Mouse (Mus musculus) kidney, postnatal 0 days (tissue): ENCODE measurements around the gene Znrd1as. TPM values are rescaled to one million over a fixed set of nuclear protein-coding genes. Genes with fewer than 3 reads are reported as not detected.

Experiments used
- ATAC-seq: fragments of 200-750 bp; cut with Nextera tagmentation; replicated peaks from 2 replicates; pipeline ENCODE4 v1.8.0; 2017; ENCODE audit warnings: low read depth, moderate number of reproducible peaks, moderate TSS enrichment, moderate library complexity; ENCODE audit not compliant: low FRiP score
- DNase-seq: peaks from one replicate; pipeline ENCODE4 v3.0.0-alpha.2; 2016; ENCODE audit warnings: low spot score
- H3K27ac ChIP-seq: fragments of 300-500 bp; sonication (generic); 2 replicates; pipeline ENCODE4 v1.5.1; 2014; ENCODE audit warnings: mild to moderate bottlenecking
- H3K27me3 ChIP-seq: fragments of 300-500 bp; sonication (generic); 2 replicates; pipeline ENCODE4 v1.6.1; 2014; ENCODE audit warnings: low read length, mixed read lengths; ENCODE audit not compliant: insufficient read depth
- H3K36me3 ChIP-seq: fragments of 300-500 bp; sonication (generic); 2 replicates; pipeline ENCODE4 v1.6.1; 2014; ENCODE audit warnings: low read length, mixed read lengths; ENCODE audit not compliant: insufficient read depth
- H3K4me1 ChIP-seq: fragments of 300-500 bp; sonication (generic); replicated peaks from 2 replicates; pipeline ENCODE4 v1.6.1; 2014; ENCODE audit warnings: antibody characterized with exemption, low read length, mixed read lengths; ENCODE audit not compliant: insufficient read depth
- H3K4me2 ChIP-seq: fragments of 300-500 bp; sonication (generic); 2 replicates; pipeline ENCODE4 v1.6.1; 2014; ENCODE audit warnings: mild to moderate bottlenecking, low read length, moderate library complexity, mixed read lengths
- H3K4me3 ChIP-seq: fragments of 300-500 bp; sonication (generic); replicated peaks from 2 replicates; pipeline ENCODE4 v1.5.1; 2014; ENCODE audit warnings: low read depth, low read length
- H3K9ac ChIP-seq: fragments of 300-500 bp; sonication (generic); 2 replicates; pipeline ENCODE4 v1.6.1; 2014; ENCODE audit warnings: low read depth, low read length
- H3K9me3 ChIP-seq: fragments of 300-500 bp; sonication (generic); replicated peaks from 2 replicates; pipeline ENCODE4 v1.6.1; 2016; ENCODE audit warnings: low read length, inconsistent platforms, mixed read lengths
- CTCF ChIP-seq: IDR thresholded peaks from 2 replicates; pipeline ENCODE4 v1.5.1; 2016; ENCODE audit warnings: antibody characterized with exemption, low read depth, mild to moderate bottlenecking, moderate library complexity
- WGBS: fragments of 180-500 bp; shearing (Covaris S2); extraction: QIAGEN DNeasy Blood & Tissue Kit; methylation state at CpG from one replicate; pipeline ENCODE4 v1.1.7; 2014; 5-methylcytosine and 5-hydroxymethylcytosine counted together
- polyA plus RNA-seq: library from polyadenylated mRNA; unstranded; fragments of >200 nt; fragmentation: Nextera tagmentation; extraction: Ambion mirVana; gene quantifications from 2 replicates; pipeline ENCODE4 v1.2.1, GENCODE M21; 2015

The Znrd1as gene
- polyA plus RNA-seq, 1 experiment from 2014 or later = 7.2 TPM

DNA sequence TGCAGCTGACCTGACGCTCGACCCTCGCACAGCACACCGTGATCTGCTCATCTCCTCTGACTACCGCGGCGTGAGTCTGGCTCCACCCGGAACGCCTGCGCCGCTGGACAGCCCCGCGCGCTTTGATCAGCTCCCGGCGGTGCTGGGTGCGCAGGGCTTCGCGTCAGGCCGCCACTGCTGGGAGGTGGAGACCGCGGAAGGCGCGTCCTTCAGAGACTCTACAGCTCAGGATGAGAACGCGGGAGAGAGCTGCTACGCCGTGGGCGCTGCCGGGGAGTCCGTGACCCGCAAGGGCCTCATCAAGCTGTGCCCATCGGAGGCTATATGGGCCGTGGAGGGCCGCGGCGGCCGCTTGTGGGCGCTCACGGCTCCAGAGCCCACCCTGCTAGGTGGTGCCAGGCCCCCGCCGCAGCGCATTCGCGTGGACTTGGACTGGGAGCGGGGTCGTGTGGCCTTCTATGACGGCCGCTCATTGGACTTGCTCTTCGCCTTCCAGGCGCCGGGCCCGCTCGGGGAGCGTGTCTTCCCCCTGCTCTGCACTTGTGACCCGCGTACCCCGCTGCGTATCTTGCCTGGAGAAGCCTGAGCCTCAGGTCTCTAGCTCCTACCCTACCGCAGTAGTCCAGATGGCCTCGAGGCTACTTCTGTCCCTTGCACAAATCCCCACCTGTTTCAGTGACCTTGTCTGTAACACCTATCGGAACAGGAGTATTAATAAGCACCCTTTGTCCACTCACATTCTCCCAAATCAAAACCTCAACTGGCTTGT is 11.2 kb upstream of the Znrd1as start:
- Histone ChIP-seq H3K36me3 (0 out of 2 replicates have a peak, but pooled peaks cover 2% of the 10 kb centered on the region), H3K4me2 (peak overlapping the region; percentile 92), H3K4me1 (peaks cover 8% of the 10 kb centered on the region), H3K27me3 (peaks cover 32% of the 10 kb centered on the region), H3K4me3 (peak overlapping the region; percentile 43), H3K27ac (no peak overlapping the region), H3K9ac (peak overlapping the region; percentile 62), H3K9me3 (no peaks in the 10 kb centered on the region)
- ATAC-seq (no peak; the same call in 1 of the 2 replicates), DNase-seq (peak; percentile 48)
- TF ChIP-seq CTCF = peak; percentile 35
- WGBS = 2% methylated on average over 58 of the region's 62 CpGs

DNA sequence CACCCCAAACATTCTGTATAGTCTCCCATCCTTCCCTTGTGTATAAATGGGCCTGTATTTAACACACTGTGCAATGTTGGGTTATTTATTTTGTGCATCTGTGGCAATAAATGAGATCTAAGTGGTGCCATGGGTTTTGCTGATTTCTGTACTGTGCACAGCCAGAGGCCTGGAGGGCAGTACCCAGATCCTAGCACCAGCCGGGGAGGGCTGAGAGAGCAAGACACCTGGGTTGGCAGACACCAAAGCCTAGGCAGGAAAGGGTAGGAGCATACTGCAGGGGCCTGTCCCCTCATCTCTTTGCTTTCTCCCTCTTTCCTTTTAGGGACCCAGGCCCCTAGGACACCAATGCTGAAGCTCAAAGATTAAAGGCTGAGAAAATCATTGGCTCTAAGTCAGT is 10.1 kb upstream of the Znrd1as start:
- no peak overlapping the region for H3K4me2 ChIP-seq
- ATAC-seq = no peak
- no peak overlapping the region for H3K27ac ChIP-seq
- no peak for TF ChIP-seq CTCF
- 0 out of 2 replicates have a peak, but pooled peaks cover 2% of the 10 kb centered on the region for H3K36me3 ChIP-seq
- peaks cover 21% of the 10 kb centered on the region for H3K27me3 ChIP-seq
- peaks cover 4% of the 10 kb centered on the region for H3K4me1 ChIP-seq
- no peak overlapping the region for H3K4me3 ChIP-seq
- no peaks in the 10 kb centered on the region for H3K9me3 ChIP-seq
- no peak overlapping the region for H3K9ac ChIP-seq
- WGBS = 97% methylated on average over 1 of the region's 1 CpGs
- DNase-seq = no peak

DNA sequence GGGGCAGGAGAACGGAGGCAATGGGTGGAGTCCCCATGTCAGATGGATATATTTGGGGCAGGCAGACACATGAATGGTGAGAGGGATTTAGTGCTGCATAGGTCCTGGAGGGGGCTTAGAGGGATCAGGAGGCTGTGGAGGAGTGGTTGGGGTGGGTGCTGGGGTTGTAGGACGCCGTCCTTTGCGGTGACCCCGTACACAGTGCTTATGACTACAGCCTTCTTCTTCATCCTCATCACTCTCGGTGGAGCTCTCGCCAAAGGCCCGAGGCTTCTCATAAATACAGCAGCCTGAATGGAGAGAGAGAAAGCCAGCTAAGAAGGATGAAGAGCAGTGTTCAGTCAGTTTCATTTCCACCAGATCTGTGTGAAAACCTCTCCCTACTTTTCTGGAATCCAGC is 9.1 kb upstream of the Znrd1as start:
- Histone ChIP-seq H3K4me3 (no peak overlapping the region), H3K27ac (no peak overlapping the region), H3K36me3 (0 out of 2 replicates have a peak, but pooled peaks cover 2% of the 10 kb centered on the region), H3K9ac (no peak overlapping the region), H3K9me3 (no peaks in the 10 kb centered on the region), H3K4me1 (peaks cover 4% of the 10 kb centered on the region; the same call in 1 of the 2 replicates), H3K4me2 (no peak overlapping the region), H3K27me3 (peaks cover 13% of the 10 kb centered on the region)
- 91% methylated on average over 8 of the region's 8 CpGs for WGBS
- ATAC-seq (no peak), DNase-seq (no peak)
- no peak for TF ChIP-seq CTCF

DNA sequence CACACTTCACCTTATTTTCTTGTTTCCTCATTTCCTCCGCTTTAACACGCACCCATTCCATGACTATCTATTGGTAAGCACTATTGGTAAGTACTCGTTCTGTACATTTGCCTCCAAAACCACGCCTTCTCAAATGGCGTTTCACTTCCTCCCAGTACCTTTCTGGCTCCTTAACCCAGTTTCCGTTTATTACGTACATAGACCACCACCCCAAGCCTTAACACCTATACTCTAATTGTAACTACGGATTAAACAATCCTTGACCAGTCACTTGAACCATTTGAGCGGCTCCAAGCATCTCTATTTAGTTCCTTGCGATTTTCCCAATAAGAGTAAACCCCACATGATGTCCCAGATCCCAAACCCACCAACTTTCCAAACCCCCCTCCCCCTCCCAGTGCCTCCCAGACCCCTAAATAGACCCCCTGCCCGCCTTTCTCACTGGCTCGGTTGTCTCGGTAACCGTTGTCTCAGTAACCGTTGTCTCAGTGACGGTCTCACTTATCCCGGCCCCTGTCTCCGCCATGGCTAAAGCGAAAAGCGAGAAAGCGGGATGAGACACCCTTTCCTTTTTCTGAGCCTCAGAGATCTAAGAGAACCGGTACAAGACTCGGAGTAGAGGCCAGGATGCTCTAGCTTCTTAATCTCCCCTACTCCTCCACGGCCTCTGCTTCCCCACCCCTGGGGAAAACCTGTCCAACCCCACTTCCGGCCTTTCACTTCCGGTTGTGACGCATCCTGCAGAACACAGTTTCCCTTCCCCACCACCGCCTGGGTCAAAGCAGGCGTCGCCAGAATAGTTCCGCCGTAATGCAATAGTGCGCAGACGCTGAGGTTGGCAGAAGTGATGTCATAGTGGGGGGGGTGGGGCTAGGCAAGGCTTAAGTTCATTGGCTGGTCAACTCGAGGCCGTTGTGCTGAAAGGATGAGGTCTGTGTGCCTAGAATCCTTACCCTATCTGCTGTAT is 7.1 kb upstream of the Znrd1as start, which contains the start of gene Ppp1r11:
Ppp1r11 (minus strand) TSS at position 761 of the 967 bp plus-strand sequence.
- ATAC-seq (peak; percentile 98), DNase-seq (peak; percentile 98)
- Histone ChIP-seq H3K4me1 (peaks cover 4% of the 10 kb centered on the region; the same call in 1 of the 2 replicates), H3K9ac (peak within 1 kb of the TSS; percentile 70), H3K4me2 (peak within 1 kb of the TSS; percentile 69), H3K36me3 (0 out of 2 replicates have a peak, but pooled peaks cover 5% of the 10 kb centered on the region), H3K27me3 (peaks cover 1% of the 10 kb centered on the region; the same call in 1 of the 2 replicates), H3K27ac (peak within 1 kb of the TSS; percentile 58; the same call in 1 of the 2 replicates), H3K9me3 (no peaks in the 10 kb centered on the region), H3K4me3 (peak within 1 kb of the TSS; percentile 70)
- 0 out of 2 replicates have a peak, but pooled peaks have one; percentile 1 for TF ChIP-seq CTCF
- WGBS = 2% methylated on average over 36 of the region's 36 CpGs

DNA sequence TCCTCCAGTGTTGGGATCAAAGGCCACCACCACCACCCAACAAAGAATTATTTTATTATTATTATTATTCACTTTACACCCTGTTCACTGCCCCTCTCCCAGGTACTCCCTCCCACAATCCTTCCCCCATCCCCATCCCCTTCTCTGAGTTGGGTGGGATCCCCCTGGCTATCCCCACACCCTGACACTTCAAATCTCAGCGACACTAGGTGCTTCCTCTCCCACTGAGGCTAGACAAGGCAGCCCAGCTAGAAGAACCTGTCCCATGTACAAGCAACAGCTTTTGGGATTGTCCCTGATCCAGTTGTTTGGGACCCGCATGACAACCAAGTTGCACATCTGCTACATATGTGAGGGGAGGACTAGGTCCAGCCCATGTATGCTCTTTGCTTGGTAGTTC is 5.8 kb upstream of the Znrd1as start:
- WGBS = 93% methylated on average over 2 of the region's 2 CpGs

DNA sequence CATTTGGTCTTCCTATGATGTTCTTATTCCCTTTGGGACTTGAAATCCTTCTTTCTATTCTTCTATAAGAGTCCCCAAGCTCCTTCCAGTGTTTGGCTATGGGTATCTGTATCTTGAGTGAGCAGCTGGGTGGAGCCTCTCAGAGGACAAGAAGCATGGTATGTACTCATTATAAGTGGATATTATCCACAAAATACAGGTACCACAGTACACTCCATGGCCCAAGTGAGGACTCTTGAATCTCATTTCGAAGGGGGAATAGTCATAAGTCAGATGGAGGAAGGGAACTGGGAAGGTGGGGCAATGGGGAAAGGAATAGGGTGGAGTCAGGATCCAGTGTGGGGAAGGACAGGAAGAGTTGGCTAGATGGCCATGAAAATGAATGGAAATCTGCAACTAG is 5.3 kb upstream of the Znrd1as start:
- no peak for DNase-seq

More for the DNA sequence above, 5.8 kb upstream of the Znrd1as start:
- Histone ChIP-seq H3K27me3 (no peaks in the 10 kb centered on the region), H3K9me3 (no peaks in the 10 kb centered on the region), H3K27ac (no peak overlapping the region), H3K4me2 (no peak overlapping the region), H3K4me3 (no peak overlapping the region), H3K36me3 (0 out of 2 replicates have a peak, but pooled peaks cover 5% of the 10 kb centered on the region), H3K4me1 (peaks cover 3% of the 10 kb centered on the region; the same call in 1 of the 2 replicates), H3K9ac (no peak overlapping the region)
- no peak for ATAC-seq
- TF ChIP-seq CTCF = no peak
- DNase-seq = no peak

More for the DNA sequence above, 5.3 kb upstream of the Znrd1as start:
- WGBS = 87% methylated on average over 1 of the region's 1 CpGs
- Histone ChIP-seq H3K4me2 (no peak overlapping the region), H3K36me3 (0 out of 2 replicates have a peak, but pooled peaks cover 5% of the 10 kb centered on the region), H3K9ac (no peak overlapping the region), H3K27ac (no peak overlapping the region), H3K9me3 (no peaks in the 10 kb centered on the region), H3K27me3 (no peaks in the 10 kb centered on the region), H3K4me1 (peaks cover 4% of the 10 kb centered on the region; the same call in 1 of the 2 replicates), H3K4me3 (no peak overlapping the region)
- no peak for TF ChIP-seq CTCF
- no peak for ATAC-seq
